Mouse (Mus musculus): ENCODE data around the gene Clcnkb. TPM values are rescaled to one million over a fixed set of nuclear protein-coding genes. Genes with fewer than 3 reads are reported as not detected.

Clcnkb gene
- polyA plus RNA-seq, 1 experiment from 2014 or later = not detected

DNA sequence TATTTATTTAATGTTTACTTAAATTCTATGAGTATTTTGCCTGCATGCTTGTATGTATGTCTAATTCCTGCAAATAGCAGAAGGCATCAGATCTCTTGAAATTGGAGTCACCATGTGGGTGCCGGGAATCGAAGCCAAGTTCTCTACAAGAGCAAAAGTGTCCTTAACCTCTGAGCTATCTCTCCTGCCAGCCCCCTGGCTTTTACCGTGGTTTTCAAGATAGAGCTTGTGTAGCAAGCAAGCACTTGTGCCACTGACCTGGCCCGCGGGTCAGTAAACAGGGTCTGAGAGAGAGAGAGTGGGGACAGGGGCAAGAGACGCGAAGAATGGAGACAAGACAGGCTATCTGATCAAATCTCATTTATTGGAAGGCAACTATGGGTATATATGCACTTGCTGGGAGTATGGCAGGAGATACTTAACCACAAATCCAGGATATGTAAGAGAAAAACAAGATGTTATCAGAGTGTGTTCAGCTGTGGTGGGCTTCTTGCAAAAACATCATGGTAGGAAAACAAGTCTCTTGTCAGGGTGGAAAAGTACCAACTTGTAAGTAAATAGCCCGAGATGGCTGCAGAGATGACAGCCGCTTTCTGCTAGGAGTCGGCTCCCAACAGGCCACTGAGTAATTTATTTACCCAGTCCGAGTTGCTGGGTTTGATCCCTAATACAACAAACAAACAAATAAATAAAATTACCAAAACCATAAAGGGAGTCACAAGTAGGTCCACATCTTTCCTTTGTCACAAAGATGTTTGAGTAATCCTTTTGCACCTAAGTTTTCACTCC lies 28.0 kb upstream of the Clcnkb start:
- ATAC-seq (ENCODE audit: low read depth) (no peak), DNase-seq (ENCODE audit: low spot score) (no peak)
- Histone ChIP-seq H3K36me3 (ENCODE audit: control insufficient read depth, insufficient read depth, low read length) (peaks cover 23% of the 10 kb centered on the region), H3K4me3 (ENCODE audit: low read depth, low read length) (peak overlapping the region; percentile 98), H3K9ac (ENCODE audit: low read depth, low read length) (peak overlapping the region; percentile 96), H3K9me3 (ENCODE audit: control insufficient read depth, low read length) (no peaks in the 10 kb centered on the region), H3K4me1 (ENCODE audit: control insufficient read depth, insufficient read depth, low read length) (peaks cover 15% of the 10 kb centered on the region), H3K4me2 (ENCODE audit: low read depth, low read length) (peak overlapping the region; percentile 90), H3K27ac (replicated peaks; ENCODE audit: low read depth, low read length) (0 out of 2 replicates have a peak overlapping the region, but pooled peaks have one; percentile 0), H3K27me3 (replicated peaks; ENCODE audit: control insufficient read depth, insufficient read depth, low read length) (no peaks in the 10 kb centered on the region)
- WGBS = 48% methylated on average over 11 of the region's 11 CpGs

DNA sequence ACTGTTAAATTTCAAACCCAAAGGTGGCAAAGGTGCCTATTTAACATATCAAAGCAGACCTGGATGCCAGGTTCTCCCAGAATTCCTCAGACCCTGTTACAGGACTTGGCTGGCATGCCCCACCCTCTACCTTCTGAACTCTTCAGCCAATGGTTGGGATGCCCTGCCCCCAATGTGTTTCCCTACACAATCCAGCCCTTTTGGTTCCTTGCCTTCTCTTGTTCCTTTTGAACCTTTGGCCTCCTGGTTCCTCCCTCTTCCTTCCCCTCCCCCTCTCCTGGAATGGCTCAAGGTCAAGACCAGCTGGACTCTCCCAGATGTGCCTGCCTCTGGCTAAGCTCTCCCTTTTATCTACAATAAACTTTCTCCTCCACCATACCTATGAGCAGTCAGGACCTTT lies 25.1 kb upstream of the Clcnkb start:
- H3K36me3 ChIP-seq (ENCODE audit: control insufficient read depth, insufficient read depth, low read length) = no peaks in the 10 kb centered on the region
- DNase-seq (ENCODE audit: low spot score) (no peak), ATAC-seq (ENCODE audit: low read depth) (no peak)
- no peak overlapping the region for H3K4me2 ChIP-seq (ENCODE audit: low read depth, low read length)
- no peaks in the 10 kb centered on the region for H3K9me3 ChIP-seq (ENCODE audit: control insufficient read depth, low read length)
- H3K27me3 ChIP-seq (replicated peaks; ENCODE audit: control insufficient read depth, insufficient read depth, low read length) = no peaks in the 10 kb centered on the region
- no peak overlapping the region for H3K9ac ChIP-seq (ENCODE audit: low read depth, low read length)
- H3K27ac ChIP-seq (replicated peaks; ENCODE audit: low read depth, low read length) = no peak overlapping the region
- H3K4me1 ChIP-seq (ENCODE audit: control insufficient read depth, insufficient read depth, low read length) = peaks cover 14% of the 10 kb centered on the region
- H3K4me3 ChIP-seq (ENCODE audit: low read depth, low read length) = no peak overlapping the region

DNA sequence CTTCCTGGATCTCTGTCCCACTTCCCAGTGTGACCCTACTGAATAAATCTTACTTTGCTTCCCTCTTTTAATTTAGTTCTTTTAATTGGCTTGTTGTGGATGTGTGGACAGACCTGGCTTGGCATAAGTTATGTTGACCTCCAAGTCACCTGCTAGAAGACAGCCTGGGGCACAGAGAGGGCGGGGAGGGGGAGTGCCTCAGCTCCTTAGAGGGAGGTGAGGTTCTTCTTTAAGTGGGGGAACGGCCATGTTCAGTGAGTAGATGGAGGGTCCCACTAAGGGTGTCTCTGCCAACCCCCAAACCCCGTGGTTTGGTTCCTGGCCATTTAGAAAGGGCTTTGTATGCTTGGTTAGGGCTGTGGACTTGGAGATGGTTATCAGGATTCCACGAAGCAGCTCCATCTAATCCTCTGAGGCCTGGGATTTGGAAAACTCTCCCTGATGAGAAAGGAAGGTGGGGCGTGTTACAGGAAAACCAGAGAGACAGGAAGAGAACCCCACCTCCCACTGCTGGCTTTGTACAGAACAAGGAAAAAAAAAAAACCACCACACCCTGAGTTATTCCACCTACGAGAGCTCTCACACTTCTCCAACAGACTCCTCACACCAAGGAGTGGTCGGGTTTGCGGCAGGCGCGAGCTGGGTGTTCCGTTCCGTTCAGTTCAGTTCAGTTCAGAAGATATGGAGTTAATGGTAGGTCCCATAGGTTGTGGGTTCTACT lies 23.4 kb upstream of the Clcnkb start:
- 79% methylated on average over 12 of the region's 12 CpGs for WGBS
- Histone ChIP-seq H3K4me2 (ENCODE audit: low read depth, low read length) (no peak overlapping the region), H3K27me3 (replicated peaks; ENCODE audit: control insufficient read depth, insufficient read depth, low read length) (no peaks in the 10 kb centered on the region), H3K27ac (replicated peaks; ENCODE audit: low read depth, low read length) (no peak overlapping the region), H3K36me3 (ENCODE audit: control insufficient read depth, insufficient read depth, low read length) (no peaks in the 10 kb centered on the region), H3K4me1 (ENCODE audit: control insufficient read depth, insufficient read depth, low read length) (peaks cover 6% of the 10 kb centered on the region; the same call in 1 of the 2 replicates), H3K9ac (ENCODE audit: low read depth, low read length) (no peak overlapping the region), H3K9me3 (ENCODE audit: control insufficient read depth, low read length) (no peaks in the 10 kb centered on the region), H3K4me3 (ENCODE audit: low read depth, low read length) (no peak overlapping the region)
- no peak for ATAC-seq (ENCODE audit: low read depth)
- no peak for DNase-seq (ENCODE audit: low spot score)

DNA sequence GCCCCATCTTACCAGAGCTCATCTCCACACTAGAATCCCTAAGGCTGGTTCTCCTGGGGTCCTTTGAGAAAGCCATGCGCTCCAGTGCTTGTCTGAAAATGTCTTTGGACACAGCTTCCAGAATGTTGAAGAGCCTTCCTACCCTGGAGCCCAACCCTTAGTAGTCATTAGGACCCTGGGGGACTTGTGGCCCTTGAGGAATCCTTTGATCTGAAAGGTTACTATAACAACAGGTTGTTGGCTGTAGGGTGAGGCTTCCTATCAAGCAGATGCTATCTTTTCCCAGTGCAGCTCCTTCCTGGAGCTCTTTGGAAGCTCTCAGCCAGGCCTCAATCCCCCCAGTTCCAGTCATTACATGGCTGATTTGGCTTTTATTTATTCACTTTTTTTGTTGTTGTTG lies 20.2 kb upstream of the Clcnkb start, which contains the start of gene Srarp:
Gene Srarp, minus strand, starts transcription at position 132 of the 400 bp plus-strand sequence.
- H3K36me3 ChIP-seq (ENCODE audit: control insufficient read depth, insufficient read depth, low read length) = no peaks in the 10 kb centered on the region
- WGBS = 84% methylated on average over 1 of the region's 1 CpGs
- H3K4me2 ChIP-seq (ENCODE audit: low read depth, low read length) = no peak within 1 kb of the TSS
- no peak within 1 kb of the TSS for H3K9ac ChIP-seq (ENCODE audit: low read depth, low read length)
- H3K27me3 ChIP-seq (replicated peaks; ENCODE audit: control insufficient read depth, insufficient read depth, low read length) = no peaks in the 10 kb centered on the region
- no peak for DNase-seq (ENCODE audit: low spot score)
- H3K9me3 ChIP-seq (ENCODE audit: control insufficient read depth, low read length) = no peaks in the 10 kb centered on the region
- no peak for ATAC-seq (ENCODE audit: low read depth)
- no peak within 1 kb of the TSS for H3K27ac ChIP-seq (replicated peaks; ENCODE audit: low read depth, low read length)
- no peaks in the 10 kb centered on the region for H3K4me1 ChIP-seq (ENCODE audit: control insufficient read depth, insufficient read depth, low read length)
- no peak within 1 kb of the TSS for H3K4me3 ChIP-seq (ENCODE audit: low read depth, low read length)

DNA sequence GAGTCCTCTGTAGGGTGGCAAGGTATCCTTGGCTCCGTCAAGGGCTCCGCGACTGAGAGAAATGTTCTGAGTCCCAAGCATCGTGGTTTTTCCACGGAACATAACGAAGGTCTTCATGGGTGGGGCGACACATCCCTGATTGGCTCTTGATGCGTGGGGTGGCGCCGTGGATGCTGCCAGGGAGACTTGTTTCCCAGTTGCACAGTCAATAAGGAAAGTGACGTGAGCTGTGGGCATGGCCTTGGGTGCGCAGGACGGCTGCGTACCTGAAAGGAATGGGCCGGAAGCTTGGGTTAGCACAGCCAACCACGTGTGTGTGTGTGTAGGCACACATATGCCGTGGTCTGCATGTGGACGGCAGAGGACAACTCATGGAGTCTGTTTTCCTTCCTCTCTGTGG lies 17.4 kb upstream of the Clcnkb start:
- no peaks in the 10 kb centered on the region for H3K36me3 ChIP-seq (ENCODE audit: control insufficient read depth, insufficient read depth, low read length)
- H3K9me3 ChIP-seq (ENCODE audit: control insufficient read depth, low read length) = no peaks in the 10 kb centered on the region
- WGBS = 79% methylated on average over 18 of the region's 18 CpGs
- H3K9ac ChIP-seq (ENCODE audit: low read depth, low read length) = no peak overlapping the region
- no peak for DNase-seq (ENCODE audit: low spot score)
- no peak overlapping the region for H3K4me2 ChIP-seq (ENCODE audit: low read depth, low read length)
- H3K27me3 ChIP-seq (replicated peaks; ENCODE audit: control insufficient read depth, insufficient read depth, low read length) = no peaks in the 10 kb centered on the region
- no peak overlapping the region for H3K27ac ChIP-seq (replicated peaks; ENCODE audit: low read depth, low read length)
- no peak overlapping the region for H3K4me3 ChIP-seq (ENCODE audit: low read depth, low read length)
- ATAC-seq (ENCODE audit: low read depth) = no peak
- no peaks in the 10 kb centered on the region for H3K4me1 ChIP-seq (ENCODE audit: control insufficient read depth, insufficient read depth, low read length)

DNA sequence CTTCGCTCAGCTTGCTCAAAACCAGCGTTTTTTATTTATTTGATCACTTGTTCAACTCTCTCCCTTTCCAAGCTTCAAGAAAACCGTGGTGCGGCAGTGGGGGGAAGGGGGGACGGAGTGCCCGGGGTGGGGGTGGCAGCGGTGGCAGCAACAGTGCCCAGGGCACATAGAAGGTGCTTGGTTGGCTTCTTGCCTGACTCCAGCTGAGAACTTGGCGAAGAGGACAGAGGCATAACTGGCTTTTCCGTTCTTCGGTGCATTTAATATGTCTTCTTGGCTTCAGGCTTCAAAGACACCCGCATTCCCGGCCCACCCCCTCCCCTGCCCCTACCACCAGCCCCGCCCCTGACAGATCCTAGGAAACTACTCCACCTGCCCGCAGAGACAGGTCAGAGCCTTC lies 16.9 kb upstream of the Clcnkb start:
- Histone ChIP-seq H3K9me3 (ENCODE audit: control insufficient read depth, low read length) (no peaks in the 10 kb centered on the region), H3K4me2 (ENCODE audit: low read depth, low read length) (no peak overlapping the region), H3K4me3 (ENCODE audit: low read depth, low read length) (no peak overlapping the region), H3K36me3 (ENCODE audit: control insufficient read depth, insufficient read depth, low read length) (no peaks in the 10 kb centered on the region), H3K9ac (ENCODE audit: low read depth, low read length) (no peak overlapping the region), H3K27ac (replicated peaks; ENCODE audit: low read depth, low read length) (no peak overlapping the region), H3K27me3 (replicated peaks; ENCODE audit: control insufficient read depth, insufficient read depth, low read length) (no peaks in the 10 kb centered on the region), H3K4me1 (ENCODE audit: control insufficient read depth, insufficient read depth, low read length) (no peaks in the 10 kb centered on the region)
- DNase-seq (ENCODE audit: low spot score) (no peak), ATAC-seq (ENCODE audit: low read depth) (no peak)
- 54% methylated on average over 14 of the region's 14 CpGs for WGBS

GRCm38 (mm10) chr4:141430997-141431396 lies 15.2 kb upstream of the Clcnkb start:
- ATAC-seq (ENCODE audit: low read depth) = no peak

DNA sequence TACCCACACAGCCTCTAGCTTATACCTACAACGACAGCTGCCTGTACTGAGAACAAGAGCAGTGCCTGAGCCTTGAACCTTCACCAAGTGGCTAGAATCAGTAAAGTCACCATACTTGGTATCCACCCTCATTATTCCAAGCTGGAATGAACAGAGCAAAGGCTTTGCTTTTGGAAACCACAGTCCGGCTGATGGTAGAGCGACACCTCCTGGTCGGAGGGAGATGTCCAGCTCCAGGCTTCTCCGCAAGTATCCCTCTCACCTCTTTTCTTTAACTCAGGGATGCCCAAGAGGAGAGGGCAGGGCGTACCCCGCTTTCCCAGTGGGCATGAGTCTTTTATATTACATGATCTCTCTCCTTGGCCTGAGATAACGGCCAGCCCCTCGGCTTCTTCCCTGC lies 14.0 kb upstream of the Clcnkb start:
- WGBS = 49% methylated on average over 9 of the region's 9 CpGs
- Histone ChIP-seq H3K27ac (replicated peaks; ENCODE audit: low read depth, low read length) (no peak overlapping the region), H3K4me3 (ENCODE audit: low read depth, low read length) (no peak overlapping the region), H3K4me1 (ENCODE audit: control insufficient read depth, insufficient read depth, low read length) (peaks cover 7% of the 10 kb centered on the region; the same call in 1 of the 2 replicates), H3K9ac (ENCODE audit: low read depth, low read length) (no peak overlapping the region), H3K27me3 (replicated peaks; ENCODE audit: control insufficient read depth, insufficient read depth, low read length) (no peaks in the 10 kb centered on the region), H3K9me3 (ENCODE audit: control insufficient read depth, low read length) (no peaks in the 10 kb centered on the region), H3K36me3 (ENCODE audit: control insufficient read depth, insufficient read depth, low read length) (no peaks in the 10 kb centered on the region), H3K4me2 (ENCODE audit: low read depth, low read length) (no peak overlapping the region)
- no peak for ATAC-seq (ENCODE audit: low read depth)
- no peak for DNase-seq (ENCODE audit: low spot score)

More at GRCm38 (mm10) chr4:141430997-141431396, 15.2 kb upstream of the Clcnkb start:
- Histone ChIP-seq H3K36me3 (ENCODE audit: control insufficient read depth, insufficient read depth, low read length) (no peaks in the 10 kb centered on the region), H3K9ac (ENCODE audit: low read depth, low read length) (no peak overlapping the region), H3K4me3 (ENCODE audit: low read depth, low read length) (no peak overlapping the region), H3K9me3 (ENCODE audit: control insufficient read depth, low read length) (no peaks in the 10 kb centered on the region), H3K27me3 (replicated peaks; ENCODE audit: control insufficient read depth, insufficient read depth, low read length) (no peaks in the 10 kb centered on the region), H3K4me1 (ENCODE audit: control insufficient read depth, insufficient read depth, low read length) (peaks cover 3% of the 10 kb centered on the region; the same call in 1 of the 2 replicates), H3K27ac (replicated peaks; ENCODE audit: low read depth, low read length) (no peak overlapping the region), H3K4me2 (ENCODE audit: low read depth, low read length) (no peak overlapping the region)
- DNase-seq (ENCODE audit: low spot score) = peak; percentile 62
- 41% methylated on average over 9 of the region's 9 CpGs for WGBS

Data from embryonic facial prominence, embryonic 14.5 days (tissue).